Mouse (Mus musculus): ENCODE measurements around the gene Rabep2.
A peak's percentile ranks its signal among the peaks of the same experiment; 100 is the strongest.
"Not testable (repeated sequence)": the region's sequence is repeated elsewhere in the genome, so short reads cannot be mapped to it uniquely, and the experiment has no call there.

Rabep2 gene

GRCm38 (mm10) chr7:126464121-126464520 lies 35.6 kb downstream of the Rabep2 start:
- peak; percentile 86 for DNase-seq (ENCODE audit: low read depth, low spot score)

GRCm38 (mm10) chr7:126464836-126465235 lies 36.3 kb downstream of the Rabep2 start:
- peak; percentile 89 for DNase-seq (ENCODE audit: low read depth, low spot score)

GRCm38 (mm10) chr7:126465246-126466030 lies 36.9 kb downstream of the Rabep2 start:
- peak; percentile 95 for DNase-seq (ENCODE audit: low read depth, low spot score)

GRCm38 (mm10) chr7:126466116-126466515 lies 37.6 kb downstream of the Rabep2 start:
- DNase-seq (ENCODE audit: low read depth, low spot score), result peak; percentile 51

GRCm38 (mm10) chr7:126466707-126467106 lies 38.1 kb downstream of the Rabep2 start:
- peak; percentile 47 for DNase-seq (ENCODE audit: low read depth, low spot score)

- DNase-seq (ENCODE audit: low read depth, low spot score), result peak; percentile 38
These were observed 38.7 kb downstream of the Rabep2 start for GRCm38 (mm10) chr7:126467271-126467670.

- DNase-seq (ENCODE audit: low read depth, low spot score), result no peak
These were observed 39.5 kb downstream of the Rabep2 start for GRCm38 (mm10) chr7:126467834-126468627.

GRCm38 (mm10) chr7:126470077-126470476 lies 41.5 kb downstream of the Rabep2 start:
- DNase-seq (ENCODE audit: low read depth, low spot score), result no peak

- DNase-seq (ENCODE audit: low read depth, low spot score), result no peak
These were observed 42.8 kb downstream of the Rabep2 start for GRCm38 (mm10) chr7:126471361-126471760.

- DNase-seq (ENCODE audit: low read depth, low spot score), result no peak
These were observed 43.3 kb downstream of the Rabep2 start for GRCm38 (mm10) chr7:126471853-126472252.

GRCm38 (mm10) chr7:126472306-126472705 lies 43.7 kb downstream of the Rabep2 start:
- DNase-seq (ENCODE audit: low read depth, low spot score), result no peak

- DNase-seq (ENCODE audit: low read depth, low spot score), result no peak
These were observed 44.2 kb downstream of the Rabep2 start for GRCm38 (mm10) chr7:126472713-126473112.

GRCm38 (mm10) chr7:126473470-126474086 lies 45.0 kb downstream of the Rabep2 start:
- DNase-seq (ENCODE audit: low read depth, low spot score), result no peak

- DNase-seq (ENCODE audit: low read depth, low spot score), result no peak
These were observed 46.0 kb downstream of the Rabep2 start for GRCm38 (mm10) chr7:126474486-126474955.

- peak; percentile 92 for DNase-seq (ENCODE audit: low read depth, low spot score)
These were observed 46.5 kb downstream of the Rabep2 start, which contains the start of gene Sh2b1 for GRCm38 (mm10) chr7:126474993-126475581. Gene Sh2b1 (minus strand): TSS chr7:126475424.

GRCm38 (mm10) chr7:126481699-126482098 lies 53.1 kb downstream of the Rabep2 start:
- no peak for DNase-seq (ENCODE audit: low read depth, low spot score)

GRCm38 (mm10) chr7:126482392-126482871 lies 53.9 kb downstream of the Rabep2 start:
- peak; percentile 84 for DNase-seq (ENCODE audit: low read depth, low spot score)

- peak; percentile 96 for DNase-seq (ENCODE audit: low read depth, low spot score)
These were observed 58.5 kb downstream of the Rabep2 start, which contains the start of gene Tufm for GRCm38 (mm10) chr7:126487052-126487483. Gene Tufm (plus strand): TSS chr7:126487361.

- DNase-seq (ENCODE audit: low read depth, low spot score), result not testable (repeated sequence)
These were observed 59.2 kb downstream of the Rabep2 start for GRCm38 (mm10) chr7:126487617-126488385.

GRCm38 (mm10) chr7:126491005-126491404 lies 62.4 kb downstream of the Rabep2 start:
- no peak for DNase-seq (ENCODE audit: low read depth, low spot score)

Measured in skeletal muscle tissue, adult 2 months (tissue).